Mouse (Mus musculus) neural tube, embryonic 15.5 days (tissue): ENCODE measurements around the gene Stk38l. TPM values are rescaled to one million over a fixed set of nuclear protein-coding genes. Genes with fewer than 3 reads are reported as not detected.
"Not testable (repeated sequence)": the region's sequence is repeated elsewhere in the genome, so short reads cannot be mapped to it uniquely, and the experiment has no call there.

Experiments
- ATAC-seq: fragments of 200-750 bp; cut with Nextera tagmentation; 2 replicates; pipeline ENCODE4 v1.8.0; 2017; ENCODE audit warnings: mild to moderate bottlenecking, moderate TSS enrichment, moderate library complexity; ENCODE audit not compliant: low FRiP score
- H3K27ac ChIP-seq: fragments of 300-500 bp; sonication (generic); replicated peaks from 2 replicates; pipeline ENCODE4 v1.5.1; 2015; ENCODE audit warnings: mild to moderate bottlenecking, inconsistent platforms
- H3K27me3 ChIP-seq: fragments of 300-500 bp; sonication (generic); replicated peaks from 2 replicates; pipeline ENCODE4 v1.6.1; 2015; ENCODE audit warnings: inconsistent platforms
- H3K36me3 ChIP-seq: fragments of 300-500 bp; sonication (generic); 2 replicates; pipeline ENCODE4 v1.6.1; 2015; ENCODE audit warnings: inconsistent platforms
- H3K4me1 ChIP-seq: fragments of 300-500 bp; sonication (generic); 2 replicates; pipeline ENCODE4 v1.6.1; 2015; ENCODE audit warnings: inconsistent platforms
- H3K4me2 ChIP-seq: fragments of 300-500 bp; sonication (generic); 2 replicates; pipeline ENCODE4 v1.6.1; 2015; ENCODE audit warnings: inconsistent platforms, mild to moderate bottlenecking, moderate library complexity
- H3K4me3 ChIP-seq: fragments of 300-500 bp; sonication (generic); replicated peaks from 2 replicates; pipeline ENCODE4 v1.5.1; 2015; ENCODE audit warnings: mild to moderate bottlenecking, inconsistent platforms
- H3K9ac ChIP-seq: fragments of 300-500 bp; sonication (generic); replicated peaks from 2 replicates; pipeline ENCODE4 v1.6.1; 2015; ENCODE audit warnings: mild to moderate bottlenecking, inconsistent platforms
- H3K9me3 ChIP-seq: fragments of 300-500 bp; sonication (generic); replicated peaks from 2 replicates; pipeline ENCODE4 v1.6.1; 2016; ENCODE audit warnings: inconsistent platforms
- WGBS: fragments of 180-500 bp; shearing (Covaris S2); methylation state at CpG from one replicate; pipeline ENCODE4 v1.1.7; 2015; ENCODE audit warnings: mixed read lengths; 5-methylcytosine and 5-hydroxymethylcytosine counted together
- polyA plus RNA-seq: library from polyadenylated mRNA; unstranded; fragments of >200 nt; fragmentation: Nextera tagmentation; extraction: Ambion mirVana; gene quantifications from 2 replicates; pipeline ENCODE4 v1.2.1, GENCODE M21; 2015

Stk38l gene
- polyA plus RNA-seq, 1 experiment from 2014 or later, result 12.1 TPM

DNA sequence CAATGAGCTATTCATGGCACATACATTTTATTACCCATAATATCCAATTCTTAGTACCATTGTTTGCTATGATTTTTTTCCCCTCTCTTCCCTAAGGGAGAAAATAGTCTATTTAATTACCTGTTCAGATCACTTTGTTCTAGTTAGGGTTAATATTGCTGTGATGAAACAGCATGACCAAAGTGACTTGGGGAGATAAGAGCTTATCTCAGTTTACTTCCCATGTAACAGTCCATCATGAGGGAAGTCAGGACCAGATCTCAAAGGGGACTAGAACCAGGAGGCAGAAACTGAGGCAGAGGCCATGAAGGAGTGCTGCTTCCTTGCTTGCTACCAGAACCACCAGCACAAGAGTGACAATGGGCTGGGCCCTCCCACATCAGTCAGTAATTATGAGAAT is 15.9 kb downstream of the Stk38l start:
- Histone ChIP-seq H3K9ac (no peak overlapping the region), H3K4me1 (0 out of 2 replicates have a peak, but pooled peaks cover 5% of the 10 kb centered on the region), H3K27me3 (no peaks in the 10 kb centered on the region), H3K4me3 (no peak overlapping the region), H3K9me3 (no peaks in the 10 kb centered on the region), H3K4me2 (no peak overlapping the region), H3K36me3 (no peaks in the 10 kb centered on the region), H3K27ac (no peak overlapping the region)
- no peak for ATAC-seq

DNA sequence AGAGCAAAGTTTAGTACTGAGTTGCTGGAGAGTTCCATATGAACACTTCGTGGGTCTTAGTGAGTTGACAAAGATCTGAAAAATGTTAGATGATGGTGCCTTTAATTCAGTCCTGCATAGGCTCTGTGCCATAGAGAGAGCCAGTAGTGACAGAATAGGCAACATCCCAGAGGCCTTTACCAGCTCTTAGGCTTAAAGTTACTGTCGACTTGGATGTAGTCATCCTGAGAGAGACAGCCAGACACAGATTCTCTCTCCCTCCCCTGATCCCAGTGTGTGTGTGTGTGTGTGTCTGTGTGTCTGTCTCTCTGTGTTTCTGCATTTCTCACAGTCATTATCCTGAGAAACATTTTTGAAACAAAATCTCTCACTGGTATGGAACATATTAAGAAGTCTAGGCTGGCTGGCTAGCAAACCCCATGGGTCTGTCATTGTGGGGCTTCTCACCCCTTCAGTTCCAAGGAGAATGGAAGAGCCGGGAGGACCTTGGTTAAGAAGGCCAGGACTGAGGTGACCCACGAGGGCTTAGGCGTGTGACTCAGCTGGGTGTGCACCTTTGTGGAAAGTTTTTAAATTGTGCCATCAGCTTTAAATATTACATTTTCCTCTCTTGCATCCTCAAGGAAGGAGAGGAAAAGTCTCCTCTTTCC is 17.3 kb downstream of the Stk38l start:
- H3K4me3 ChIP-seq, result no peak overlapping the region
- no peaks in the 10 kb centered on the region for H3K9me3 ChIP-seq
- no peak overlapping the region for H3K9ac ChIP-seq
- H3K27ac ChIP-seq, result no peak overlapping the region
- H3K36me3 ChIP-seq, result no peaks in the 10 kb centered on the region
- 0 out of 2 replicates have a peak, but pooled peaks cover 5% of the 10 kb centered on the region for H3K4me1 ChIP-seq
- no peak for ATAC-seq
- no peak overlapping the region for H3K4me2 ChIP-seq
- H3K27me3 ChIP-seq, result no peaks in the 10 kb centered on the region
- WGBS, result 93% methylated on average over 5 of the region's 5 CpGs

DNA sequence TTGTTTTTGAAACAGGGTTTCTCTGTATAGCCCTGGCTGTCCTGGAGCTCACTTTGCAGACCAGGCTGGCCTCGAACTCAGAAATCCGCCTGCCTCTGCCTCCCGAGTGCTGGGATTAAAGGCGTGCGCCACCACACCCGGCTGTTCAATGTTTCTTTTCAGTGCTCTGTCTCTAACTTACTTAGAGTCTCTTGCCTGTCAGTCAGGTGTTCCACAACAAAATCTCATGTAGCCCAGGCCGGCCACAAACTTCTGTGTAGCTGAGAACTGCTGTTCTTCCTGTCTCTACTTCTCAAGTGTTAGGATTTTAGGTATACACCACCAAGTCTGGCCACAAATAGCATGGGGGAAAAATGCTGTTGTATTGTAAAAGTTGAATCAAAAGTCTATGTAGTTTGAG is 19.5 kb downstream of the Stk38l start:
- H3K4me1 ChIP-seq, result not testable (repeated sequence)

DNA sequence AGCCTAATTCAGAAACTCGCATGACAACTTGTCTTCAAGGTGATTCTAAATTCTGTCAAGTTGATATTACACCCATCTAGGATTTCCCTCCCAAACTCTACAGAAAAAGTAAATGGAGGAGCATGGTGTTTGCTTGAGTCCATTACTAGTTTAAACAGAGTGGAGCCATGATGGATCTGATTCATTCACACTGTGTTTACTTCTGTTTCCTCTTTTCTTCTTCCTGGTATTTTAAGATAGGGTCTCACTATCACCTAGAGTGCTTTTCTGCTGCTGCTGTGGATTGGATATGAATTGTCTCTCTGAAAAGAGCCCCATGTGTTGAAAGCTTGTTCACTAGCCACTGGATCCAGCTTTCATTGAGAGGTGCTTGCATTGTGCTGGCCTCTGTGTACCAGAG is 20.4 kb downstream of the Stk38l start:
- no peaks in the 10 kb centered on the region for H3K4me1 ChIP-seq
- no peak for ATAC-seq
- no peak overlapping the region for H3K4me3 ChIP-seq

More for the DNA sequence above, 19.5 kb downstream of the Stk38l start:
- H3K27me3 ChIP-seq, H3K4me3 ChIP-seq, H3K4me2 ChIP-seq, H3K9ac ChIP-seq, H3K9me3 ChIP-seq, H3K36me3 ChIP-seq, ATAC-seq, H3K27ac ChIP-seq: not testable (repeated sequence)
- WGBS, result 98% methylated on average over 7 of the region's 7 CpGs

DNA sequence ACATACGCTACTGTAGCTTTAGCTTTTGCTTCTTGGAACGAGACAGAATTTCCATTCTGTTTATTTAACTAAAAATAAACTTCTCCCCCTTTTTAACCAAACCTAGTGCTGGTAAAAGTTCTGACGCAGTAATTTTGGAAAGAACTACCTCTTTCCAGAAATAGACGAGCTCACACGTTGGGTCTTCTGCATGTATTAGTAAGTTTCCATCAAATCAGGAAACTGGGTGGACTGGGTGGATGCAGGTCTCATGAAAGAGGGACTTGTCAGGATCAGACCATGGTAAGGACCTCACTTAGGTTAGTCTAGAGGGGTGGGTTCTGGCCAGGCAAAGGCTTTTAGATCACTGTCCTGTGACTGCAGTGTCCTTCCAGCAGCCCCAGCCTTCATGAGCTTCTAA is 21.8 kb downstream of the Stk38l start:
- no peak for ATAC-seq
- Histone ChIP-seq H3K4me1 (no peaks in the 10 kb centered on the region), H3K9me3 (no peaks in the 10 kb centered on the region), H3K27me3 (no peaks in the 10 kb centered on the region), H3K36me3 (no peaks in the 10 kb centered on the region), H3K4me3 (no peak overlapping the region), H3K4me2 (no peak overlapping the region), H3K27ac (no peak overlapping the region), H3K9ac (no peak overlapping the region)
- WGBS, result 79% methylated on average over 5 of the region's 5 CpGs

More for the DNA sequence above, 20.4 kb downstream of the Stk38l start:
- H3K36me3 ChIP-seq, result no peaks in the 10 kb centered on the region
- no peak overlapping the region for H3K27ac ChIP-seq
- no peaks in the 10 kb centered on the region for H3K9me3 ChIP-seq
- H3K27me3 ChIP-seq, result no peaks in the 10 kb centered on the region
- 94% methylated on average over 1 of the region's 1 CpGs for WGBS
- H3K9ac ChIP-seq, result no peak overlapping the region
- H3K4me2 ChIP-seq, result no peak overlapping the region

DNA sequence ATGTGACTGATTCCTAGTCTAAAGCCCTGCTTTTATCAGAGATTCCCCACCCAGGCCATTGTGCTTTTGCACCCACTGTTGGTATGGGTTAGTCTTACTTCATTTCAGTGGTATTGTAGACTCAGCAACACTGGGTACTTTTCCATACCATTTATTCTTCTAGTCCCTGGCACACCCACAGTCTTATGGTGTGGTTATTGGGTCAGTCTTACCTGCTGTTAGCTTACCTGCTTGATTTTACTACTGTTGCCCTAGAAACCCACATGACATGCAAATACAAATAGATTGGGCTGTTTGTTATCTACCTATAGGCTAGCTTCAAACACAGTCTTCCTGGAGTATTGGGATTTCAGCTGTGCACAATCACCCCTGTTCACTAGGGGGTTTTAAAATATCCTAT is 22.3 kb downstream of the Stk38l start:
- H3K9ac ChIP-seq, result no peak overlapping the region
- no peaks in the 10 kb centered on the region for H3K27me3 ChIP-seq
- no peaks in the 10 kb centered on the region for H3K9me3 ChIP-seq
- H3K4me1 ChIP-seq, result no peaks in the 10 kb centered on the region
- no peak overlapping the region for H3K4me2 ChIP-seq
- no peak overlapping the region for H3K27ac ChIP-seq
- ATAC-seq, result no peak
- no peaks in the 10 kb centered on the region for H3K36me3 ChIP-seq
- no peak overlapping the region for H3K4me3 ChIP-seq

DNA sequence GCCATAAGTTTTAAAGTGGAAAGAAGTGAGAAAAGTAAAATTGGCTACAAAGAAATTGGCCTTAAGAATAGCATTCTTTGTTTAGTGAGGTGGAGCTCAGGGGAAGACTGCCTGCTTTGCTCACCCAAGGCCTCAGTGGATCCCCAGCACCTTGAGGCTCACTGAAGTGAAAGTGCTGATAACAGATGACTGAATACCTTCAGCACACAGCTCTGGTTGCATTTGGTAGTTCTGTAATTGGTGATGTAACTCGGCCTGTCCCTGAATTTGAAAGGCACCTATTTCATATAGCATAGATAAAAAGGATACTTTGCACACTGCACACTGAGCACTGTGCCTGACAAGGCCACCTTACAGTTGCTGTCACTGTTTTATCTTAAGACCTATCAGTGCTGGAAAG is 23.5 kb downstream of the Stk38l start:
- WGBS, result 83% methylated on average over 1 of the region's 1 CpGs
- ATAC-seq, result no peak

DNA sequence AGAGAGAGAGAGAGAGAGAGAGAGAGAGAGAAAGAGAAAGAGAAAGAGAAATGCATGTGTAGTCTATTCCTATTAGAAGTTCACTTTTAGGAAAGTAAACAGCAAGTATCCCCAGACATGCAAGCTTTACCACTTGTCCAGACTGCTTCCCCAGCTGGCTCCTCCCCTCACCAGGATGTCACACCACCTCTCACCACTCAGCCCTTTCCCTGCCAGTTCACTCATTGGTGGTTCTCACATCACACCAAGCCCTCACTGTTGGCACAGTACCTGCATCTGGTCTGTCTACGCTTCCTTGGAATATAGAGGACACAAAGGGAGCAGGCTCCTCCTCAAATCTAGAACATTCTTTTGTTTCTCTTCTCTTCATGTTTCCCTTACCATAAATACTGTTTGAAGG is 26.9 kb downstream of the Stk38l start:
- Histone ChIP-seq H3K36me3 (no peaks in the 10 kb centered on the region), H3K9ac (no peak overlapping the region), H3K4me1 (peaks cover 4% of the 10 kb centered on the region), H3K4me2 (no peak overlapping the region), H3K27me3 (no peaks in the 10 kb centered on the region), H3K9me3 (no peaks in the 10 kb centered on the region), H3K27ac (no peak overlapping the region), H3K4me3 (no peak overlapping the region)
- ATAC-seq, result no peak
- WGBS, result 71% methylated on average over 1 of the region's 1 CpGs

More for the DNA sequence above, 23.5 kb downstream of the Stk38l start:
- H3K9ac ChIP-seq, result no peak overlapping the region
- H3K4me1 ChIP-seq, result no peaks in the 10 kb centered on the region
- H3K9me3 ChIP-seq, result no peaks in the 10 kb centered on the region
- H3K27me3 ChIP-seq, result no peaks in the 10 kb centered on the region
- no peak overlapping the region for H3K27ac ChIP-seq
- no peak overlapping the region for H3K4me2 ChIP-seq
- no peak overlapping the region for H3K4me3 ChIP-seq
- H3K36me3 ChIP-seq, result no peaks in the 10 kb centered on the region

DNA sequence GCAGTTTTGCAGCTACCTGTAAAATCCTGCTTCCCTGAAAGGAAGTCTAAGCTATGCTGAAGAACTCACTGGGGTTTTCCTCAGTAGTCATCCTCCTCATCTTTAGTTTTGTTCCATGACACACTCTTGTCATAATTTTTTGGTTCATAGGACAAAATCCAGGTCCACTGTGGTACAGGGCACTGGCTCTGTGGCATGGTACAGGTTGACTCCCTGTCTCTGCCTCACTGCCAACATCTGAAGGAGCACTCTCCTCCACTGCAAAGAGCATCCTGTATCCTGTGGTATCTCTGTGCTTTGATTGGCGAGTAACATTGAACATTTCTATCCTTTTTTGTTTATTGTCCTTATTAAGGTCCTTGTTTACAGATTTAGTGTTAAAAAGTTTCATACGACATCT is 27.4 kb downstream of the Stk38l start:
- no peak overlapping the region for H3K27ac ChIP-seq
- H3K4me1 ChIP-seq, result peaks cover 8% of the 10 kb centered on the region
- 93% methylated on average over 2 of the region's 2 CpGs for WGBS
- H3K36me3 ChIP-seq, result no peaks in the 10 kb centered on the region
- no peak for ATAC-seq
- H3K9me3 ChIP-seq, result no peaks in the 10 kb centered on the region
- no peak overlapping the region for H3K9ac ChIP-seq
- H3K4me2 ChIP-seq, result no peak overlapping the region
- H3K27me3 ChIP-seq, result no peaks in the 10 kb centered on the region
- H3K4me3 ChIP-seq, result no peak overlapping the region

DNA sequence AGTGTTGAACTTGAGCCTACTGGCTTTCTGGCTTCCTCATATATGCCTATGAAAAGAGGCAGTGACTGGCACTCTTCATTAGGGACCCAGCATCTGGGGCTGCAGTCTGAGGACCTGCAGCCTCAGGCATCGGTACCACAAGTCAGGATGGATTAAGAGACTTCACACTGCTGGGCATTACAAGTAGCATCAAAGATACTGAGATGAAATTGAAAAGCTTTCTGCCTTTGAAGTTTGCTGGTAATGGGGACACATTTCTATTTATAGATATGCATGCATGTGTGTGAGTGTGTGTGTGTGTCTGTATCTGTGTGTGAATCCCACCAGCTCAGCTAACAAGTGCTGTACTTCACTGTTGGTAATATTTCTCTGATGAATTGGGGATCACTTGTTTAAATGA is 27.8 kb downstream of the Stk38l start:
- Histone ChIP-seq H3K36me3 (no peaks in the 10 kb centered on the region), H3K4me1 (peaks cover 8% of the 10 kb centered on the region), H3K4me2 (no peak overlapping the region), H3K27me3 (no peaks in the 10 kb centered on the region), H3K9me3 (no peaks in the 10 kb centered on the region), H3K4me3 (no peak overlapping the region), H3K27ac (no peak overlapping the region), H3K9ac (no peak overlapping the region)
- 77% methylated on average over 1 of the region's 1 CpGs for WGBS
- no peak for ATAC-seq

DNA sequence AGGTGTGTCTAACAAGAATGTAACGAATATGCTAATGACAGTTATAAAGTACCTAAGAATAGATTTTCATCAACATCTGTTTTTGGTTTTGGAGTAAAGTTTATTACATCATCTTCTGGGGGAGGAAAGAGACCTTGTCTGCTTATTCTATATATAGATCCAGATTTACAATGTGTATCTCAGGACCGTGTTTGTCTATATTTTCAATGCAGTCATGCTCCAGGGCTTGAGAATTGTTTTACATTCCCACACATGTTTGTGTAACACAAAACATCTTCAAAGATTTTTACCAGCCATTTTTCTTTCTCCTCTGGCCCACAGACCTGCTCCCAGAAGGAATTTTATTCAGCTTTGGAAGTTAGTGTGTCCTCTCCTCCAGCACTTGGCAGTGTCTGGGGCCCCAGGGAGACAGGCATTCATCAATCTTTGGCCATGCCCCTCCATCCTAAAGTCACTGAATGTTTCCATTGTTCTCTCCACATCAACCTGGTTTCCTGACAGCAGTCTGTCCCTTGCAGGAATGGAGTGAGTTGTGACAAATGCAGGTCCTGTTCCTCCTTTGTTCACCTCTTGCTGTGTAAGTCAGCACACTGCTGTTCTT is 28.9 kb downstream of the Stk38l start:
- H3K27ac ChIP-seq, result no peak overlapping the region
- H3K4me1 ChIP-seq, result peaks cover 8% of the 10 kb centered on the region
- no peak overlapping the region for H3K4me2 ChIP-seq
- H3K9me3 ChIP-seq, result no peaks in the 10 kb centered on the region
- H3K4me3 ChIP-seq, result no peak overlapping the region
- H3K9ac ChIP-seq, result no peak overlapping the region
- WGBS, result 74% methylated on average over 2 of the region's 2 CpGs
- H3K27me3 ChIP-seq, result no peaks in the 10 kb centered on the region
- no peaks in the 10 kb centered on the region for H3K36me3 ChIP-seq
- ATAC-seq, result no peak

DNA sequence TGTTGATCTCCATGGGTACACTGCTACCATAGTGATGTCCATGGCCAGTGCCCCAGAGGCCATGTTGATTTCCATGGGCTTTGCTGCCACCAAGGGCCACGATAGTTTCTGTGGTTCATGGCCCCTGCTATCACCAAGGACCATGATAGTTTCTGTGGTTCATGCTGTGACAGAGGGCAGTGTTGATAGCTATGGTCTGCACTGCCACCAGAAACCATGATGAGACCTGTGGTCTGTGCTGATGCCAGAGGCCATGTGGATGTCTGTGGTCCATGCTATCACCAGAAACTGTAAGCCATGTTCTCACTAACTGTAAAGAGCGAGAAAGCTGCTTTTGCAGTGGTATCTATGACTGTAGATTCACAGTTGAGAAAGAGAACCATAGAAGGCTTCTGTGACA is 30.3 kb downstream of the Stk38l start:
- Histone ChIP-seq H3K36me3 (no peaks in the 10 kb centered on the region), H3K4me1 (peaks cover 8% of the 10 kb centered on the region), H3K4me2 (no peak overlapping the region), H3K27ac (no peak overlapping the region), H3K27me3 (no peaks in the 10 kb centered on the region), H3K4me3 (no peak overlapping the region), H3K9ac (no peak overlapping the region), H3K9me3 (no peaks in the 10 kb centered on the region)
- WGBS, result 98% methylated on average over 2 of the region's 2 CpGs
- ATAC-seq, result no peak
